Mouse (Mus musculus) liver, embryonic 15.5 days (tissue): ENCODE data around the gene Fuk. TPM values are rescaled to one million over a fixed set of nuclear protein-coding genes. Genes with fewer than 3 reads are reported as not detected.

Experiments used
- ATAC-seq: fragments of 200-750 bp; cut with Nextera tagmentation; 2 replicates; pipeline ENCODE4 v1.8.0; 2017; ENCODE audit warnings: moderate number of reproducible peaks, mild to moderate bottlenecking, moderate library complexity; ENCODE audit not compliant: insufficient read depth
- H3K27ac ChIP-seq: fragments of 300-500 bp; sonication (generic); replicated peaks from 2 replicates; pipeline ENCODE4 v1.5.1; 2015; ENCODE audit warnings: mild to moderate bottlenecking, inconsistent platforms
- H3K27me3 ChIP-seq: fragments of 300-500 bp; sonication (generic); 2 replicates; pipeline ENCODE4 v1.6.1; 2015; ENCODE audit warnings: mild to moderate bottlenecking, inconsistent platforms
- H3K36me3 ChIP-seq: fragments of 300-500 bp; sonication (generic); replicated peaks from 2 replicates; pipeline ENCODE4 v1.6.1; 2015; ENCODE audit warnings: moderate library complexity, mild to moderate bottlenecking, inconsistent platforms
- H3K4me1 ChIP-seq: fragments of 300-500 bp; sonication (generic); replicated peaks from 2 replicates; pipeline ENCODE4 v1.6.1; 2015; ENCODE audit warnings: inconsistent platforms
- H3K4me2 ChIP-seq: fragments of 300-500 bp; sonication (generic); 2 replicates; pipeline ENCODE4 v1.6.1; 2015; ENCODE audit warnings: moderate library complexity, mild to moderate bottlenecking, inconsistent platforms
- H3K4me3 ChIP-seq: fragments of 300-500 bp; sonication (generic); replicated peaks from 2 replicates; pipeline ENCODE4 v1.5.1; 2015; ENCODE audit warnings: mild to moderate bottlenecking, inconsistent platforms
- H3K9ac ChIP-seq: fragments of 300-500 bp; sonication (generic); 2 replicates; pipeline ENCODE4 v1.6.1; 2015; ENCODE audit warnings: moderate library complexity, mild to moderate bottlenecking, inconsistent platforms
- H3K9me3 ChIP-seq: fragments of 300-500 bp; sonication (generic); replicated peaks from 2 replicates; pipeline ENCODE4 v1.6.1; 2016; ENCODE audit warnings: inconsistent platforms
- WGBS: fragments of 180-500 bp; shearing (Covaris S2); methylation state at CpG from one replicate; pipeline ENCODE4 v1.1.7; 2015; ENCODE audit warnings: mixed read lengths; ENCODE audit not compliant: insufficient replicate concordance; 5-methylcytosine and 5-hydroxymethylcytosine counted together
- polyA plus RNA-seq: library from polyadenylated mRNA; unstranded; fragments of >200 nt; fragmentation: Nextera tagmentation; extraction: Ambion mirVana; gene quantifications from 2 replicates; pipeline ENCODE4 v1.2.1, GENCODE M21; 2015

Gene Fuk
- polyA plus RNA-seq, 1 experiment from 2014 or later: 2.5 TPM

DNA sequence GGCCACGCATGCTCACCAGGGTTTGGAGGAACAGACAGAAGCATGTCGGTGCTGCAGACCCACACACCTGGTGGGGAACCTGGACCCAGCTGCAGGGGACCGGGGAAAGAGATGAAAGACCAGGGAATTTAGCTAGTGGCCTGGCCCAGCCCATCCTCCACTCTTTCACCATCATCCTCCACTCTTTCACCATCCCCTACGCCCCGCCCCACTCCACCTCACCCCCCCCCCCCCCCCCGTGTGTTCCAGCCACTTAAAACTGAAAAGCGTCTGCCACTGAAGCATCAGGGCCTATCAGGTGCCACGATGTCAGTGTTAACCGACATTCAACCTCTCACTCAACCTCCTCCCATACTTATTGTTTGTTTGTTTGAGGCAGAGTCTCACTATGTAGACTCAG lies 7.0 kb downstream of the Fuk start:
- 68% methylated on average over 9 of the region's 9 CpGs for WGBS

DNA sequence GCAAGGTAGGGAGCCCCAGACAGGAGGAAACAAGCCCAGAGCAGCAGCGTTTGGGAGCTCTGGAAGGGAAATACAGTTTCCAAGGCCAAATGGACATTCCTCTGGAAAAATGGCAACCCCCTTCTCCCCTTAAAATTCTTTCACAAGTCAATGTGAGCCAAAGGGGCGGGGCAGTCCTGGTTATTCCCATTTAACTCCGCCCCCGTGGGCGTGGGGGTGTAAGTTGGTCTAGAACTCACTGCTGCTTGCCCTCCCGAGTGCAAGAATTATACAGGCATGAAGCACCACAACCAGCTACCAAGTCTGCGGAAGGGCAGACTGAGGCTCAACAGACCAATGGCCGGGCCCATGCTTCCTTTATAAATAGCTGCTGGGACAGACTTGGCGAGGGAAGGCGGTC lies 7.4 kb downstream of the Fuk start:
- Histone ChIP-seq H3K4me3 (no peak overlapping the region), H3K27me3 (no peaks in the 10 kb centered on the region), H3K27ac (no peak overlapping the region), H3K4me1 (0 out of 2 replicates have a peak, but pooled peaks cover 10% of the 10 kb centered on the region), H3K9ac (no peak overlapping the region), H3K9me3 (no peaks in the 10 kb centered on the region), H3K4me2 (no peak overlapping the region), H3K36me3 (peaks cover 13% of the 10 kb centered on the region)
- 72% methylated on average over 10 of the region's 10 CpGs for WGBS
- ATAC-seq: no peak

More for the DNA sequence above, 7.0 kb downstream of the Fuk start:
- Histone ChIP-seq H3K27ac (no peak overlapping the region), H3K4me3 (no peak overlapping the region), H3K27me3 (no peaks in the 10 kb centered on the region), H3K36me3 (peaks cover 13% of the 10 kb centered on the region), H3K4me2 (no peak overlapping the region), H3K4me1 (0 out of 2 replicates have a peak, but pooled peaks cover 6% of the 10 kb centered on the region), H3K9me3 (no peaks in the 10 kb centered on the region), H3K9ac (no peak overlapping the region)
- no peak for ATAC-seq

DNA sequence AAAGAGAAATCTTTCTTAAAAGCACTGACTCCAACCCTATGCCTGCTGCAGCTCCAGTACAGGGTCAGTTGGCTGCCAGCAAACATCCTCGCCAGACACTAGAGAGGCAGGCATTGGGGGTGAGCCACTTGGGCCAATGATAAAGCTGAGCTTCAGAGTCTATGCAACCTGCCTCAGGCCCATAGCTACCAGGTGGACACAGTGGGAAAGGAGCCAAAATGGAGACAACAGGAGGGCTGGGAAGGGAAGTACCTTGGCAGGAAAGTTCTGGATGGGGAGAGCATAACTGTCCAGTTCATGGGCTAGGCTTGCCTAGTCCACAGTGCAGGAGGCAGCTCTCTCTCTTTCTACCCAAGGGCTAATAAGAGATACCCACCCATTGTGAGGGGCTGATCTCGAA lies 9.4 kb downstream of the Fuk start:
- no peak for ATAC-seq

DNA sequence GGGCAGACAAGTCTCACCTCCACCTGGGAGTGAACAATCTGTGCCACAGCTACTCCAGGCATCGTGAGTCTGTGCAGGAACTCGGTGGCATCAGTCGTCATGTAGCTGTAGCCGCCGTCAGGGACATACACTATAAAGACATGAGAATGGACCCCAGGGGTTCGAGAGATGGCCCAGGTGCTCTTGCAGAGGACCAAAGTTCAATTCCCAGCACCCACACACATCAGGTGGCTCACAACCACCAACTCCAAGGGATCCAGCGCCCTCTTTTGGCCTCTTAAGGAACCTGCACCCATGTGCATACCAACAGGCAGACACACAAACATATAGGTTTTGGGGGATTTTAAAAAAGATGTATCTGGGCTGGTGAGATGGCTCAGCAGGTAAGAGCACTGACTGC lies 10.2 kb downstream of the Fuk start:
- Histone ChIP-seq H3K4me2 (no peak overlapping the region), H3K4me3 (no peak overlapping the region), H3K9ac (no peak overlapping the region), H3K36me3 (peaks cover 17% of the 10 kb centered on the region; the same call in 1 of the 2 replicates), H3K4me1 (0 out of 2 replicates have a peak, but pooled peaks cover 10% of the 10 kb centered on the region), H3K27ac (no peak overlapping the region), H3K9me3 (no peaks in the 10 kb centered on the region), H3K27me3 (no peaks in the 10 kb centered on the region)
- 77% methylated on average over 7 of the region's 7 CpGs for WGBS
- no peak for ATAC-seq

More for the DNA sequence above, 9.4 kb downstream of the Fuk start:
- H3K4me2 ChIP-seq: no peak overlapping the region
- H3K4me1 ChIP-seq: 0 out of 2 replicates have a peak, but pooled peaks cover 10% of the 10 kb centered on the region
- no peaks in the 10 kb centered on the region for H3K9me3 ChIP-seq
- no peak overlapping the region for H3K9ac ChIP-seq
- H3K36me3 ChIP-seq: peaks cover 14% of the 10 kb centered on the region; the same call in 1 of the 2 replicates
- no peak overlapping the region for H3K27ac ChIP-seq
- H3K4me3 ChIP-seq: no peak overlapping the region
- WGBS: 67% methylated on average over 2 of the region's 2 CpGs
- H3K27me3 ChIP-seq: no peaks in the 10 kb centered on the region

DNA sequence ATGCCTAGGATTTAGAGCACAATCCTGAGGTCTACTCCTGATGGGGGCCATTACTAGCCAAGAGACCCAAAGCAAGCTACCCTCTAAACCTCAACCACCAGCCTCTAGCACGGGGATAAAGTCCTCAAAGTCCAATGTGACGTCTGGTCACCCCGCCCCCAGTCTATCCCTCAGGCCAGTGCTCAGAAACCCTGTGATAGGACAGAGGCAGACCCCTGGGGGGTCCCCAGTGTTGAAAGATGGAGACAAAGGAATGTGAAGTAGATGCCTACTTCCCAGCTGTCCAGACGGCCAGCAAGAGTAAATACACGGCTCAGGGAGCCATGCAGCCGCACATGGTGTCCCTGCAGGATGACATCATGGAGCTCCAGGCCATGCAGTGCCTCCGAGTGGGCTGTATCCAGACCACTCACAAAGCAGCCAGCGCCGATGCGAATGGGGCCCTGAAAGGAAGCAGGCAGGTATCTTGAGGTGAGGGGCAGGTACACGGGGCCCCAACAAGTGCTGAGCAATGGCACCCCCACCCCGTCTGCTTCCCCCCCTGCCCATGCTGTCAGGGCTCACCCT lies 12.3 kb downstream of the Fuk start:
- H3K4me2 ChIP-seq: no peak overlapping the region
- no peaks in the 10 kb centered on the region for H3K27me3 ChIP-seq
- H3K9me3 ChIP-seq: no peaks in the 10 kb centered on the region
- no peak for ATAC-seq
- H3K36me3 ChIP-seq: peaks cover 21% of the 10 kb centered on the region; the same call in 1 of the 2 replicates
- 0 out of 2 replicates have a peak, but pooled peaks cover 9% of the 10 kb centered on the region for H3K4me1 ChIP-seq
- H3K27ac ChIP-seq: no peak overlapping the region
- no peak overlapping the region for H3K9ac ChIP-seq
- WGBS: 75% methylated on average over 12 of the region's 12 CpGs
- H3K4me3 ChIP-seq: no peak overlapping the region

DNA sequence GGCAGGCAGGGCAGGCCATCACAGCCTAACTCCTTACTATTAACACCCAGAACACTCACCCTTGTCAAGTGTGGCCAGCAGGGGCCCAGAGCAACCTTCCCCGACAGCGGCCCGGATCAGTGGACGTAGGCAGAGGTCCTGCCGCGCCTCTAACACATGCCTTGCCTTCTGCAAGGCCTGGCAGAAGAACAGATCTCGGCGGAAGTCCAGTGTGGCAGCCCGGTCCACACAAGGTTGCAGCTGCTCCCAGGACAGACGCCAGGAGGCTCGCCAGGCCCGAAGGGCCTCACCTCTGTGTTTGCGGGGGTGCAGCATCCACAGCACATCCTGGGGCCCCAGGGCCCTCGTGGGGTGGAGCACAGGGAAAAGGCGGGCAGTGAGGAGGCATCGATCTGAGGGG lies 13.4 kb downstream of the Fuk start:
- no peak overlapping the region for H3K4me2 ChIP-seq
- H3K4me3 ChIP-seq: no peak overlapping the region
- no peaks in the 10 kb centered on the region for H3K27me3 ChIP-seq
- 80% methylated on average over 16 of the region's 16 CpGs for WGBS
- ATAC-seq: no peak
- 0 out of 2 replicates have a peak, but pooled peaks cover 4% of the 10 kb centered on the region for H3K4me1 ChIP-seq
- no peak overlapping the region for H3K27ac ChIP-seq
- H3K36me3 ChIP-seq: peaks cover 32% of the 10 kb centered on the region
- no peak overlapping the region for H3K9ac ChIP-seq
- no peaks in the 10 kb centered on the region for H3K9me3 ChIP-seq

DNA sequence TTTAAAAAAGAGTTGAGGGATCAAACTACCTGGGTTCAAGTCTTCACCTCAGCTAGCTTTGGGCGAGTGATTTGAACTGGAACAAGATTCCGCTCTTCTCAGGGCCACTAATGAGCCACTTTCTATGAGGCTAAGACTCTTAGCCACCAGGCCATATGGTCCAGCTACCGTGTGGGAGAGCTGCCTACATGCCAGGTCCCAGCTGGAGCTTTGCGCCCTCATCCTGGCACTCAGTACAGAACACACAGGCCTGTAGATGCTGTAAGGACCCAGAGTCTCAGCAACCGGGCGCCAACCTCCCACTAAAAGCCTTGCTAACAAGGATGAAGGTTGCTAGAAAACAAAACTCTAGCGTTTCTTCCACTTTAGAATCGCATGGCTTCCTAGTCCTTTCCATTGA lies 13.8 kb downstream of the Fuk start:
- peaks cover 36% of the 10 kb centered on the region for H3K36me3 ChIP-seq
- no peaks in the 10 kb centered on the region for H3K27me3 ChIP-seq
- H3K9ac ChIP-seq: no peak overlapping the region
- H3K4me2 ChIP-seq: no peak overlapping the region
- no peak for ATAC-seq
- H3K4me3 ChIP-seq: no peak overlapping the region
- no peak overlapping the region for H3K27ac ChIP-seq
- 0 out of 2 replicates have a peak, but pooled peaks cover 4% of the 10 kb centered on the region for H3K4me1 ChIP-seq
- H3K9me3 ChIP-seq: no peaks in the 10 kb centered on the region
- WGBS: 77% methylated on average over 8 of the region's 8 CpGs

DNA sequence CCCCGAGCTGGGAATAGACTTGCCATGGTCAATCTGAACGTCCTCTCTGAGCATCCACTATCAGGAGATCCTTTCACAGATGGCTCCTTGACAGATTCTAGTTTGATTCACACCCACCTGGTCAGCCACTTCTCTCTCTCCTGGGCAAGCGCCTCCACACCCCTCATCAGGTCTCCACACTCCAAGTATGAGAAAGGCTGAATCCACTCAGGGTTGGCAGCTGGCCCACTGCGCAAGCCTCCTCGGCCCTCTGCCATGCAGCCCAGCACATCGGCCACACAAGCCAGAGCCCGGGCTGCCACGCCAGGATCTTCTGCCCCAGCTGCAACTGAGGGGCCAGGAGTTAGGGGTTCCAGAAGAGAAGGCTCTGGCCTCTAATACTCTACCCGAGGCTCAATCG lies 14.7 kb downstream of the Fuk start:
- Histone ChIP-seq H3K9ac (no peak overlapping the region), H3K4me1 (0 out of 2 replicates have a peak, but pooled peaks cover 4% of the 10 kb centered on the region), H3K36me3 (peaks cover 45% of the 10 kb centered on the region), H3K27ac (no peak overlapping the region), H3K4me3 (no peak overlapping the region), H3K27me3 (no peaks in the 10 kb centered on the region), H3K9me3 (no peaks in the 10 kb centered on the region), H3K4me2 (no peak overlapping the region)
- WGBS: 80% methylated on average over 10 of the region's 10 CpGs
- no peak for ATAC-seq

DNA sequence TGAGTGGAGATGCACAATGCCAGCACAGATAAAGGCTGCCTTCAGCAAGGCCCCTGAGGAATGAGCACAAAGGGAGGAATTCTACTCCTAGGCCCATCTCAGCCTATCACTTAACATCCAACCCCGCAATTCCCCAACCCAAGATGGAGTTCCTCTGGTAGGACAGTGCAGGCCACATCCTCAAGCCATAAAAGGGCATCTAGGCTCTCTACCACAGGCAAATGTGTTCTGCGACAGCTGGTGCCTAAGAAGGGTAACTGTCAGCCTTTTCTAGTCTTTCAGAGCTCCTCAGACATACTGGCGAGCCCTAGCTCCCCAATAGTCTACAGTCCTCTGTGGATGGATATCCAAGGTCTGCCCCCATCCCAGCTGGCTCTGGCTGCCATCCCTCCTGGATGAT lies 15.7 kb downstream of the Fuk start:
- 59% methylated on average over 3 of the region's 3 CpGs for WGBS
- Histone ChIP-seq H3K9ac (no peak overlapping the region), H3K36me3 (peaks cover 50% of the 10 kb centered on the region), H3K4me3 (no peak overlapping the region), H3K27ac (no peak overlapping the region), H3K4me1 (0 out of 2 replicates have a peak, but pooled peaks cover 4% of the 10 kb centered on the region), H3K4me2 (no peak overlapping the region), H3K27me3 (no peaks in the 10 kb centered on the region), H3K9me3 (no peaks in the 10 kb centered on the region)
- ATAC-seq: no peak

DNA sequence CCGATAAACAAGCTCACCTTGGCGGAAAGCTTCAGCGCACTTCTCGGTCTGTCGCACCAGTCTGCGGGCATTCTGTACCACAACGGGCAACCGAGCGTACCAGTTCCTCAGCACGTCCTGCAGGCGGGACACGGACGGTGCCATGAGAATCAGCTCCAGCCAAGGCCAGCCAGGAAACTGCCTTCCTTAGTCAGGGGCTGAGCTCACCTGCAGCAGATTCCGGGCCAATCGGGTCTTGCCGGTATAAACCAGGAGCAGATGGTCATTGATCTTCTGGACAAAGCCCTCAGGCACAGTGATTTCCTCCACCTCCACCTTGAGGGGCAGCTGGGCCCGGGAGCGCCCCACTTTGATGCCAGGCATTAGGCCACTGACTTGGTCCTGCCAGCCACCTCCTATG lies 18.5 kb downstream of the Fuk start:
- ATAC-seq: no peak
- no peak overlapping the region for H3K9ac ChIP-seq
- no peaks in the 10 kb centered on the region for H3K9me3 ChIP-seq
- H3K27ac ChIP-seq: no peak overlapping the region
- H3K4me3 ChIP-seq: no peak overlapping the region
- 93% methylated on average over 18 of the region's 18 CpGs for WGBS
- H3K27me3 ChIP-seq: no peaks in the 10 kb centered on the region
- H3K4me2 ChIP-seq: no peak overlapping the region
- H3K4me1 ChIP-seq: no peaks in the 10 kb centered on the region
- H3K36me3 ChIP-seq: peaks cover 78% of the 10 kb centered on the region

DNA sequence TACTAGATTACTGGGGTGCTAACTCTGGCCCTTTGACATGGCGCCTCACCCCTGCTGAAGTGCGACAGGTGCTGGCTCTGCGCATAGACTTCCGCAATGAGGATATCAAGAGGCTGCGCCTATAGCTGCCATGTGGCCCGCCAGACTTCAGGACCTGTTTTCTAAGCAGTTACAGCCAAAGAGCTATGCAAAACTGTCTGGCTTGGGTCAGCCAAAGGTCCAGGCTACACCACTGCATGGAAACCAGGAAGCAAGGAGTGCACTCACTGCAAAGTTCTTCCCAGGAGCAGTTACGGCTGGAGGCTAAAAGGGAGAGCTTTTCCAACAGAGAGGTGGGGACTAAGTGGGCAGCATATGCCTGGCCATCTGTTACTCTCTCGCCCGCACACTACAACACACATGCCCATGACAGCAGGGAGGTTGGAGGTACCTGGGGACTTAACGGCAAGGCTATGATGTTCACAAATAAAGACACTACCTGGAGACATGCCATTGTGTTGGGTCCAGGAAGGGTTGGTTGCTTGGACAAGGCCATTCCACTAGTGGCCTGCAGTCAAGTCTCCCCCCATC lies 20.5 kb downstream of the Fuk start:
- H3K4me3 ChIP-seq: no peak overlapping the region
- no peaks in the 10 kb centered on the region for H3K9me3 ChIP-seq
- no peak overlapping the region for H3K9ac ChIP-seq
- H3K36me3 ChIP-seq: peaks cover 82% of the 10 kb centered on the region
- H3K4me2 ChIP-seq: no peak overlapping the region
- H3K4me1 ChIP-seq: peaks cover 11% of the 10 kb centered on the region
- no peak for ATAC-seq
- no peaks in the 10 kb centered on the region for H3K27me3 ChIP-seq
- H3K27ac ChIP-seq: no peak overlapping the region
- 91% methylated on average over 10 of the region's 10 CpGs for WGBS
